Mouse (Mus musculus): Measurements from ENCODE around the gene Carns1.

Gene Carns1

GRCm38 (mm10) chr19:4175368-4175947 lies at the start of gene Carns1:
Gene Carns1, minus strand, starts transcription at chr19:4175479.
- DNase-seq (ENCODE audit: low read depth in 2 of 2, low spot score in 2 of 2): no peak

- no peak for DNase-seq (ENCODE audit: low read depth in 2 of 2, low spot score in 2 of 2)
Observed at GRCm38 (mm10) chr19:4222165-4222564, 46.9 kb upstream of the Carns1 start.

- no peak for DNase-seq (ENCODE audit: low read depth in 2 of 2, low spot score in 2 of 2)
Observed at GRCm38 (mm10) chr19:4220957-4221743, 45.9 kb upstream of the Carns1 start.

- DNase-seq (ENCODE audit: low read depth in 2 of 2, low spot score in 2 of 2): no peak
Observed at GRCm38 (mm10) chr19:4220416-4220815, 45.1 kb upstream of the Carns1 start.

DNA sequence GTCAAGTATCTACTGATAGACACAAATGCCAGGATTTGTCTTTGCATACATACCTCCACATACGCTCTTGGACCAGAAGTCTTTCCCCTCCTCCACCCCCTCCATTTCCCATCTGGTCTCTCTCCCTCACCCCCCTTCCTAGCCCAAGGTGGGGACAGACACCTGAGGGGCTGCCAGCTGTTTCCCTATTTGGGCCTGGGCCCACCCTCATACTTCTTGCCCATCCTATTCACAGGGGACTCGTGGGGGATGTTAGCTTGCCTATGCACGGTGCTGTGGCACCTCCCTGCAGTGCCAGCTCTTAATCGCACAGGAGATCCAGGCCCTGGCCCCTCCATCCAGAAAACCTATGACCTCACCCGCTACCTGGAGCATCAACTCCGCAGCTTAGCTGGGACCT lies 44.7 kb upstream of the Carns1 start:
- DNase-seq (ENCODE audit: low read depth in 2 of 2, low spot score in 2 of 2): no peak

- peak in 1 of 2 experiments; percentile 46 for DNase-seq (ENCODE audit: low read depth in 2 of 2, low spot score in 2 of 2)
Observed at GRCm38 (mm10) chr19:4218784-4219183, 43.5 kb upstream of the Carns1 start.

DNA sequence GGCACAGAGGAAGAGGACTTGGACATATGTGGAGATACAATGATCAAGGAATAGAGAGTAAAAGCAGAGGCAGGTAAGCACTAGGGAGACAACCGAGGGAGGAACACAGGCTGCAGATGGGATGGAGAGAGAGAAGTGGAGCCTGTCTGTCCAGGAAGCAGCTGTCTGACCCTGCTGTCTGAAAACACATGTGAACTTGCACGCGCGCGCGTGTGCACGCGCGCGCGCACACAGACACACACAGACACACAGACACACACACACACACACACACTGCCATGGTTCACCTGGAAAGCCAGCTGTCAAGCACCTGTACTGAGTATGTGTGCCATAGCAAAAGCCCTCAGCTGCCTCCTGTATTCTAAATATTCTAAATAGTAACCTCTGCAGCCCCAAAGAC lies 43.0 kb upstream of the Carns1 start:
- DNase-seq (ENCODE audit: low read depth in 2 of 2, low spot score in 2 of 2): no peak

GRCm38 (mm10) chr19:4217855-4218254 lies 42.6 kb upstream of the Carns1 start:
- no peak for DNase-seq (ENCODE audit: low read depth in 2 of 2, low spot score in 2 of 2)

DNA sequence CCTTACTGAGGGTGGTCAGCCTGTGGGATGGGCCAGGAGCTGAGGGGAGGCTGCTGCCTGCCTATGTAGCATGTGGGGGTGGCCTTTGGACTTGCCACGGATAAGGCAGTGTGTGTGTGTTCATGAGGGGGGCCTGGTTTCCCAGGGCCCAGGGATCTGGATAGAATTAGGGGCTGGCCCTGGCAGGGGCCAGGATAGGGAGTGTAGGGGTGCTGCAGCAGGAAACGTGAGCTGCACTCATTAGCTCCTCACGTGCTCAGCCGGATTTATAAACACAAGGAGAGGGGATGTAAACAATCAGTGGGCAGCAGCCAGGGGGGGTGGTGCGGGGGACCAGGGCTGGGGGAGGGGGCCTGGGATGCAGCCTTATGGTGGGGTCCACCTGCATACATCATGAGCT lies 41.9 kb upstream of the Carns1 start:
- no peak for DNase-seq (ENCODE audit: low read depth in 2 of 2, low spot score in 2 of 2)

- DNase-seq (ENCODE audit: low read depth in 2 of 2, low spot score in 2 of 2): no peak
Observed at GRCm38 (mm10) chr19:4216041-4216685, 40.9 kb upstream of the Carns1 start.

- DNase-seq (ENCODE audit: low read depth in 2 of 2, low spot score in 2 of 2): no peak
Observed at GRCm38 (mm10) chr19:4215451-4215840, 40.2 kb upstream of the Carns1 start.

DNA sequence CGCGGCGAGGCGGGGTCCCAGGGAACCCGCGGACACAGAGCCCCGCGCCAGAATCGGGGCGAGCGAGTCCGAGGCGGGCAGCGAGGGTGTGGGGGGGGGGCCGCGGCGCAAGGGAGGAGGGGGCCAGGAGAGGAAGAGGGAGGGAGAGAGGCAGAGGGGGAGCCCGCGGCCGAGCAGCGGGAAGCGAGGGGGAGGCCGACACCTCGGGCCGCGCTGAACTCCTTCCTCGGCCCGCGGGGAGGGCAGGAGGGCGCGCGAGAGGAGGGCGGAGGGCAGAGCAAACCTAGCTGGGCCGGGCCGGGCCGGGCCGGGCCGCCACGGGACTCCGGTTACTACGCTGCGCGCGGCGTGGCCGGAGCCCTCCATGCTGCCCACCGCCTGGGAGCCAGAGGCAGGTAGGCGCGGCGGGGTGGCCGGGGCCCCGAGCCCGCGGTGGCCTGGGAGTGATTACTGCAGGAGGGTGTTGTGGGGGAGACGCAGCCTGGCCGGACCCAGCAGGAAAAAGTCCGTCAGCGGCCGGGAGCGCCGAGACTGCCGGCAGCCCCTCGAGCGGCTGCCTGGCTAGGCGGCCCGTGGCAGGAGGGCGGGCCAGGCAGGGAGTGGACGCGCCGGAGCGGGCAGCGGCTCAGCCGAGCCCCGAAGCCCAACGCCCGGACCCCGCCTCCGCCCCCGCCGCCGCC lies 39.6 kb upstream of the Carns1 start:
- DNase-seq (ENCODE audit: low read depth in 2 of 2, low spot score in 2 of 2): no peak

GRCm38 (mm10) chr19:4214071-4214770 lies 38.9 kb upstream of the Carns1 start, which contains the start of the genes Clcf1 and AC109138.7:
Gene Clcf1, plus strand, starts transcription at chr19:4214238.
Gene AC109138.7, plus strand, starts transcription at chr19:4214357.
- peak; percentile 78 to 87 for DNase-seq (ENCODE audit: low read depth in 2 of 2, low spot score in 2 of 2)

DNA sequence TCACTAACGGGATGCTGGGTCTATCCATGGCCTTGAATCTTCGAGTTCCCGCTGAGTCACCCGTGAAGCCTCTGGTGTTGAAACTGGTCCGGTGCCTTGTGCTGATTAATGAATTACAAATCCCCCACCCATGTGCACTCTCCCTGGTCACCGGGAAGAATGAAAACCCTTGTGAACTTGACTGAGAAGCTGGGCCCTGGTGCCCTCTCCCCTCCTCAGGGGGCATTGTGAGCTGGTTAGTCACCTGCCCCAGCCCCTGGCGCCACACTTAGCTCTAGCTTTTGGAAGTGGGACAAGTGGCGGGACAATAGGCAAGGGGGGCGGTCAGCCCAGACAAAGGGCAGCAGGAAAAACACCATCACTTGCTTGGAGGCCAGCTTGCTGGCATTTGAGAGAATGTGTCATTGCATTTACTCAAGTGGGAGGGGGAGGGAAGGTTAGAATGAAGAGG lies 38.3 kb upstream of the Carns1 start:
- no peak for DNase-seq (ENCODE audit: low read depth in 2 of 2, low spot score in 2 of 2)

- DNase-seq (ENCODE audit: low read depth in 2 of 2, low spot score in 2 of 2): no peak
Observed at GRCm38 (mm10) chr19:4211891-4212588, 36.8 kb upstream of the Carns1 start.

DNA sequence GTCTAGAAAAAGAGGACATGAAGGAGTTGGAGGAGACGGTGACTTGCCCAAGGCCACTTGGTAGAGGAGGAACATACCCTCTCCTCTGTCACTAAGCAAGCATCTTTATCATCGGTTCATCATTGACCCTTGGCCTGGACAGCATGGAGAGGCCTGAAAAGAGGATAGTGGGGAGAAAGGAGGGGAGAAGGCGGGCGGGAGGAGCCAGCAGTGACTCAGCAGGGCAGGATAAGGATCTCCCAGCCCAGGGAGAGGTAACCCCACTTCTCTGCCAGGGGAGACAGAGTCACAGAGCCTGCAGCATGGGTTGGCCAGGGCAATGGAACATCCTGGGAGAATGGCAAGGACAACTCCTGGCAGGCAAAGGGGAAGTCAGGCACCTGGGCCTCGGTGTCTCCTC lies 33.3 kb upstream of the Carns1 start:
- no peak for DNase-seq (ENCODE audit: low read depth in 2 of 2, low spot score in 2 of 2)

DNA sequence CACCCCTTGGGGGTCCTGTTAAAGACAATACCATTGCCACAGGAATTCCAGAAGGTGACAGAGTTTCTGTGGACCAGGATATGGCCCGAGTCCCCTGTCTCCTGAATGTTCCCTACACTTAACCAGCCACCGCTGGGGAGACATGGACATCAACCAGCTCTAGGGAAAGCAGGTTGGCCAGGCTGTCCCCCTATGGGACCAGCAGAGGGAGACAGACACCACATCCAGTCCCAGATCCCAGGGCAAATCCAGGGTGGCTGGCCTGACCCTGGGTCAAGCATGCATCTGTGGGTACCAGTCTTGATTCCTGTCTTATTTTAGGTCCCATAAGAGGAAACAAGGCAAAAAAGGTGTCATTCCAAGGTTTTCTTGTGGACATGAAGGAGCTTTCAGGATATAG lies 31.7 kb upstream of the Carns1 start:
- peak in 1 of 2 experiments; percentile 57 for DNase-seq (ENCODE audit: low read depth in 2 of 2, low spot score in 2 of 2)

- no peak for DNase-seq (ENCODE audit: low read depth in 2 of 2, low spot score in 2 of 2)
Observed at GRCm38 (mm10) chr19:4204889-4205288, 29.6 kb upstream of the Carns1 start.

GRCm38 (mm10) chr19:4203604-4204326 lies 28.5 kb upstream of the Carns1 start:
- DNase-seq (ENCODE audit: low read depth in 2 of 2, low spot score in 2 of 2): peak; percentile 51 to 53

GRCm38 (mm10) chr19:4203148-4203547 lies 27.9 kb upstream of the Carns1 start:
- no peak for DNase-seq (ENCODE audit: low read depth in 2 of 2, low spot score in 2 of 2)

Measured in CD8-positive naive resting alpha-beta T cell, adult 2 months (primary cell).